Mouse (Mus musculus) cerebellum, adult 2 months (tissue): Measurements from ENCODE around the gene Rnf151. TPM values are rescaled to one million over a fixed set of nuclear protein-coding genes. Genes with fewer than 3 reads are reported as not detected.

Source experiments
- DNase-seq, 2 experiments: peaks; one replicate each; pipeline ENCODE4 v3.0.0; 2021
- H3K27ac ChIP-seq: fragments of 200-500 bp; 2 replicates; pipeline ENCODE4 v1.5.1; 2012; ENCODE audit warnings: low read length, control low read depth, inconsistent platforms; ENCODE audit not compliant: insufficient read depth
- H3K27me3 ChIP-seq: fragments of 200-500 bp; 2 replicates; pipeline ENCODE4 v1.6.1; 2012; ENCODE audit warnings: inconsistent platforms, mild to moderate bottlenecking, low read length, moderate library complexity; ENCODE audit not compliant: control insufficient read depth, insufficient read depth
- H3K4me1 ChIP-seq: fragments of 200-500 bp; 2 replicates; pipeline ENCODE4 v1.6.1; 2011; ENCODE audit warnings: low read length; ENCODE audit not compliant: control insufficient read depth, insufficient read depth
- H3K4me3 ChIP-seq: fragments of 200-500 bp; replicated peaks from 2 replicates; pipeline ENCODE3; 2011; ENCODE audit warnings: mild to moderate bottlenecking, low read depth, low read length, control low read depth; ENCODE audit not compliant: insufficient read depth
- CTCF ChIP-seq: fragments of 200-500 bp; IDR thresholded peaks from 2 replicates; pipeline ENCODE4 v1.5.1; 2011; ENCODE audit warnings: low read depth, mild to moderate bottlenecking, control low read depth, low read length, moderate library complexity, borderline replicate concordance; ENCODE audit not compliant: insufficient read depth
- POLR2A ChIP-seq: fragments of 200-500 bp; IDR thresholded peaks from 2 replicates; pipeline ENCODE4 v1.6.1; 2011; ENCODE audit warnings: low read length, control low read depth, borderline replicate concordance; ENCODE audit not compliant: insufficient read depth
- WGBS: fragments of 180-500 bp; shearing (Covaris S2); methylation state at CpG from one replicate; pipeline ENCODE4 v1.1.7; 2018; 5-methylcytosine and 5-hydroxymethylcytosine counted together
- polyA plus RNA-seq: library from polyadenylated mRNA; depleted of rRNA; stranded (reverse); fragments of >200 nt; gene quantifications from 2 replicates; pipeline ENCODE4 v1.2.3, GENCODE M21; 2012

The Rnf151 gene
- polyA plus RNA-seq, 1 experiment: 0.18 TPM

GRCm38 (mm10) chr17:24746986-24747385, 29.1 kb upstream of the Rnf151 start:
- no peak for TF ChIP-seq POLR2A
- no peaks in the 10 kb centered on the region for H3K4me1 ChIP-seq
- no peak for DNase-seq
- 49% methylated on average over 4 of the region's 4 CpGs for WGBS
- no peak overlapping the region for H3K4me3 ChIP-seq
- H3K27ac ChIP-seq: no peak overlapping the region
- no peaks in the 10 kb centered on the region; the same call in 1 of the 2 replicates for H3K27me3 ChIP-seq

- TF ChIP-seq POLR2A (no peak), CTCF (peak; percentile 85)
- WGBS: 17% methylated on average over 7 of the region's 7 CpGs
These were observed 27.9 kb upstream of the Rnf151 start for GRCm38 (mm10) chr17:24745526-24746497.

GRCm38 (mm10) chr17:24744381-24744780, 26.5 kb upstream of the Rnf151 start:
- Histone ChIP-seq H3K4me3 (no peak overlapping the region), H3K27ac (no peak overlapping the region), H3K27me3 (no peaks in the 10 kb centered on the region), H3K4me1 (no peaks in the 10 kb centered on the region)
- TF ChIP-seq CTCF (no peak), POLR2A (no peak)
- 65% methylated on average over 3 of the region's 3 CpGs for WGBS
- no peak for DNase-seq

More at GRCm38 (mm10) chr17:24745526-24746497, 27.9 kb upstream of the Rnf151 start:
- H3K27me3 ChIP-seq: no peaks in the 10 kb centered on the region; the same call in 1 of the 2 replicates
- peak; percentile 64 to 70 for DNase-seq
- H3K27ac ChIP-seq: no peak overlapping the region
- H3K4me3 ChIP-seq: no peak overlapping the region
- H3K4me1 ChIP-seq: no peaks in the 10 kb centered on the region

- H3K4me1 ChIP-seq: no peaks in the 10 kb centered on the region
- H3K27ac ChIP-seq: no peak overlapping the region
- H3K4me3 ChIP-seq: no peak overlapping the region
- no peak for DNase-seq
- TF ChIP-seq POLR2A (no peak), CTCF (no peak)
- WGBS: 72% methylated on average over 5 of the region's 5 CpGs
- H3K27me3 ChIP-seq: no peaks in the 10 kb centered on the region
These were observed 26.0 kb upstream of the Rnf151 start for GRCm38 (mm10) chr17:24743896-24744295.

- H3K4me3 ChIP-seq: no peak overlapping the region
These were observed 24.4 kb upstream of the Rnf151 start for GRCm38 (mm10) chr17:24742307-24742706.

GRCm38 (mm10) chr17:24739926-24740325, 22.1 kb upstream of the Rnf151 start:
- no peak for DNase-seq
- Histone ChIP-seq H3K4me1 (no peaks in the 10 kb centered on the region), H3K27ac (no peak overlapping the region), H3K4me3 (no peak overlapping the region), H3K27me3 (no peaks in the 10 kb centered on the region)
- WGBS: 86% methylated on average over 8 of the region's 8 CpGs
- TF ChIP-seq POLR2A: no peak
- no peak for TF ChIP-seq CTCF

More at GRCm38 (mm10) chr17:24742307-24742706, 24.4 kb upstream of the Rnf151 start:
- TF ChIP-seq POLR2A (no peak), CTCF (no peak)
- Histone ChIP-seq H3K27ac (no peak overlapping the region), H3K4me1 (no peaks in the 10 kb centered on the region), H3K27me3 (no peaks in the 10 kb centered on the region)
- no peak for DNase-seq
- WGBS: 63% methylated on average over 8 of the region's 8 CpGs

- Histone ChIP-seq H3K4me1 (no peaks in the 10 kb centered on the region), H3K27ac (no peak overlapping the region), H3K27me3 (no peaks in the 10 kb centered on the region), H3K4me3 (no peak overlapping the region)
- no peak for DNase-seq
- TF ChIP-seq CTCF (no peak), POLR2A (no peak)
- 88% methylated on average over 4 of the region's 4 CpGs for WGBS
These were observed 20.4 kb upstream of the Rnf151 start for GRCm38 (mm10) chr17:24738238-24738637.
